Mouse (Mus musculus): ENCODE measurements around the gene Ccdc194. TPM values are rescaled to one million over a fixed set of nuclear protein-coding genes. Genes with fewer than 3 reads are reported as not detected.

Ccdc194 gene
- total and polyA plus RNA-seq, 2 experiments from 2014 or later: 0.27 TPM; not detected in 1

DNA sequence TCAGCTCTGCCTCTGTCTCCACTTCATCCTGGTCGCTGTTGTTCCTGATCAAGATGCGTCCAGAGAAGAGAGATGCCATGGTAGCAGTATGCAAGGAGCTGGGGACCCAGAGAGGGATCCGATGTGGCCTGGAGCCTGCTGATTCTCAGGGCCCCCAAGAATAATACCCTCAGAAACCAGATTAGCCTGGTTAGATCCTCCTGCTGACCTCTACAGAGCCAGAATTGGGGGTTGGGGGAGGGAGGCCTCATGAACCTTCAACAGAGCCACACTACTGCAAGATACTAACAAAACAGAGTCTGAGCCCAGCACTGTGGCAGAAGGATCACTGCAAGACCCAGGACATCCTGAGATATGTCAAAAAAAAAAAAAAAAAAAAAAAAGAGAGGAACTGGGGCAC is 41.0 kb upstream of the Ccdc194 start, which contains the start of gene Nxnl1:
TSS of gene Nxnl1 (minus strand) at position 101 of the 400 bp plus-strand sequence.
- no peak within 1 kb of the TSS for H3K9ac ChIP-seq (replicated peaks; ENCODE audit: low read length, poor library complexity, severe bottlenecking)
- no peak within 1 kb of the TSS for H3K27ac ChIP-seq (ENCODE audit: low read depth, low read length)
- H3K4me3 ChIP-seq (ENCODE audit: low read depth, low read length): no peak within 1 kb of the TSS
- no peaks in the 10 kb centered on the region for H3K9me3 ChIP-seq (ENCODE audit: low read length)
- WGBS: 51% methylated on average over 3 of the region's 3 CpGs
- TF ChIP-seq CTCF (IDR thresholded peaks at IDR 0.05): no peak
- H3K4me2 ChIP-seq (ENCODE audit: low read depth, low read length, poor library complexity, severe bottlenecking): no peak within 1 kb of the TSS
- ATAC-seq (ENCODE audit: low FRiP score) (no peak), DNase-seq (ENCODE audit: low spot score) (no peak)
- no peaks in the 10 kb centered on the region for H3K36me3 ChIP-seq (ENCODE audit: insufficient read depth, low read length)
- H3K27me3 ChIP-seq (ENCODE audit: insufficient read depth, low read length): peaks cover 16% of the 10 kb centered on the region
- 0 out of 2 replicates have a peak, but pooled peaks cover 5% of the 10 kb centered on the region for H3K4me1 ChIP-seq (ENCODE audit: insufficient read depth, low read length)

DNA sequence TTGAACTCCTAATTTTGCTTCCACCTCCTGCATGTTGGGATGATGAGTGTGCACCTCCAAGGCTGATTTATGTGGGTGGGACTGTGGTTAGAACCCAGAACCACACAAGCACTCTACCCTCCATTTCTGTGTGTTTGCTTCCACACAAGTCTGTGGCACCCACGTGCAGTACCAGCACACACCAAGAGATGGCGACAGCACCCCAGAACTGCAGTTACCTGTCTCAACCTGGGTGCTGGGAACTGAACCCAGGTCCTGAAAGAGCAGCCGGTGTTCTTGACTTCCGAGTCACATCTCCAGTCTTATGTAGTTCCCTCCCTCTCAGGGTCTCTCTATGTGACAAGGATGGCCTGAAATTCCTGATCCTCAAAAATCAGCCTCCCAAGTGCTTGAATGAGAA is 38.5 kb upstream of the Ccdc194 start:
- H3K27ac ChIP-seq (ENCODE audit: low read depth, low read length): no peak overlapping the region
- peaks cover 7% of the 10 kb centered on the region; the same call in 1 of the 2 replicates for H3K4me1 ChIP-seq (ENCODE audit: insufficient read depth, low read length)
- no peak overlapping the region for H3K9ac ChIP-seq (replicated peaks; ENCODE audit: low read length, poor library complexity, severe bottlenecking)
- no peak for DNase-seq (ENCODE audit: low spot score)
- TF ChIP-seq CTCF (IDR thresholded peaks at IDR 0.05): peak; percentile 51
- H3K4me2 ChIP-seq (ENCODE audit: low read depth, low read length, poor library complexity, severe bottlenecking): no peak overlapping the region
- no peak overlapping the region for H3K4me3 ChIP-seq (ENCODE audit: low read depth, low read length)
- H3K9me3 ChIP-seq (ENCODE audit: low read length): no peaks in the 10 kb centered on the region
- WGBS: 90% methylated on average over 4 of the region's 4 CpGs
- peaks cover 40% of the 10 kb centered on the region for H3K27me3 ChIP-seq (ENCODE audit: insufficient read depth, low read length)
- ATAC-seq (ENCODE audit: low FRiP score): no peak
- no peaks in the 10 kb centered on the region for H3K36me3 ChIP-seq (ENCODE audit: insufficient read depth, low read length)

DNA sequence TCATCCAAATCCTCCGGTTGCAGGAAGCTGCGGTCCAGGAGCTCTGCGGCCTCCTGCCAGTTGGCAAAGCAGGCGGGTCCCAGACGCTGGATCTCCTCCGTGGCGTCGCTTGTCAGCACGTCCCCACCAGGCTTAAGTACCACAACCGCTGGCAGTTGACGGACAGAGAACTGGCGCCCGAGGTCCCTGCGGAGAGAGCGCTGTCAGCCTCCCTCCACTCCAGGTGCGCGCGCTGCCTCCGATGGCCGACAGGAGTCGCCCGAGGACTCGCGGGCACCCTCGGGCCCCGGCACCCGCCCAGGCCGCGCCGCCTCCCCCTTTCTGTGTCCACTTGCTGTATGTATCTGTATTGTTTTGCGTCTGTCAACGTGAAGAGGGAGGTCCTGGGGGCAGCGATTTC is 37.2 kb upstream of the Ccdc194 start:
- H3K4me2 ChIP-seq (ENCODE audit: low read depth, low read length, poor library complexity, severe bottlenecking): peak overlapping the region; percentile 41
- H3K4me1 ChIP-seq (ENCODE audit: insufficient read depth, low read length): peaks cover 8% of the 10 kb centered on the region; the same call in 1 of the 2 replicates
- no peak overlapping the region; the same call in 1 of the 2 replicates for H3K9ac ChIP-seq (replicated peaks; ENCODE audit: low read length, poor library complexity, severe bottlenecking)
- H3K27ac ChIP-seq (ENCODE audit: low read depth, low read length): no peak overlapping the region
- TF ChIP-seq CTCF (IDR thresholded peaks at IDR 0.05): peak; percentile 77
- ATAC-seq (ENCODE audit: low FRiP score): peak; percentile 39; the same call in 1 of the 2 replicates
- under 1% methylated on average over 31 of the region's 33 CpGs for WGBS
- DNase-seq (ENCODE audit: low spot score): peak; percentile 33
- peaks cover 52% of the 10 kb centered on the region for H3K27me3 ChIP-seq (ENCODE audit: insufficient read depth, low read length)
- no peaks in the 10 kb centered on the region for H3K36me3 ChIP-seq (ENCODE audit: insufficient read depth, low read length)
- no peaks in the 10 kb centered on the region for H3K9me3 ChIP-seq (ENCODE audit: low read length)
- H3K4me3 ChIP-seq (ENCODE audit: low read depth, low read length): peak overlapping the region; percentile 28

DNA sequence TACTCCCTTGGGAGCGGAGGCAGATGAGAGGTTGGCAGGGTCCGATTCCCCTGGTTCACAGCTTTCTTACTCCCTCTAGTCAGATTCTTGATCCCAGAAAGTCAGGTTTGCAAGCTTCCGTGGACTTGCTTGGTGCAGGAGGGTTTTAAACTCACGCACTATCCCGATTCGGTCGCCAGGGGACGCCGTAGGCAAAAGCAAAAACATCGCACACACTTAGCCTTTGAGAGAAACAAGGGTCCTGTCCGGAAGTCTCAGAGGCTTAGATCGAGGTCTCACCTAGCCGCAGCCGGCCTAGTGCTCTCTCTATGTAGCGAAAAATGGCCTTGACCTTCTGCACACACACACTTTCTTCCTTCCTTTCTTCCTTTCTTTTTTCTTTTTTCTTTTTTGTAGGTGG is 35.9 kb upstream of the Ccdc194 start:
- no peak overlapping the region for H3K27ac ChIP-seq (ENCODE audit: low read depth, low read length)
- H3K4me2 ChIP-seq (ENCODE audit: low read depth, low read length, poor library complexity, severe bottlenecking): no peak overlapping the region
- no peaks in the 10 kb centered on the region for H3K36me3 ChIP-seq (ENCODE audit: insufficient read depth, low read length)
- H3K4me1 ChIP-seq (ENCODE audit: insufficient read depth, low read length): peaks cover 8% of the 10 kb centered on the region; the same call in 1 of the 2 replicates
- no peak overlapping the region for H3K9ac ChIP-seq (replicated peaks; ENCODE audit: low read length, poor library complexity, severe bottlenecking)
- no peak overlapping the region for H3K4me3 ChIP-seq (ENCODE audit: low read depth, low read length)
- no peak for ATAC-seq (ENCODE audit: low FRiP score)
- H3K27me3 ChIP-seq (ENCODE audit: insufficient read depth, low read length): peaks cover 61% of the 10 kb centered on the region
- peak; percentile 74 for DNase-seq (ENCODE audit: low spot score)
- peak; percentile 91 for TF ChIP-seq CTCF (IDR thresholded peaks at IDR 0.05)
- H3K9me3 ChIP-seq (ENCODE audit: low read length): no peaks in the 10 kb centered on the region
- WGBS: 4% methylated on average over 15 of the region's 15 CpGs

DNA sequence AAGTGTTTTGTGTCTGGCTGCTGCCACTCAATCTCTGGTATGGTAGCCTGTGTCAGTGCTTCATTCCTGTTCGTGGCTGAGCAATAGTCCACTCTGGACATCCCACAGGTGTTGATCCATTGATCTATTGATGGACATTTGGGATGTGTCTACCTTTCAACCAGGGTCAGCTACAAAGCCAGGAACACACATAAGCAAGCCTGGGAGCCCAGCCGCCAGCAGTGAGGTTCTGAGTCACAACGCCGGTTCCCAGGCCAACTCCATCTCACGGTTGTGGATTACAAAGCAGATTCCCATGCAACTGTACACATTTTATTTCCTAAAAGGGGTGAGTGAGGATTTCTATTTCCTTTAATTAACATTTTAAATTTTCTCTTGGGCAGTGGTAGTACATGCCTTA is 35.3 kb upstream of the Ccdc194 start:
- ATAC-seq (ENCODE audit: low FRiP score) (no peak), DNase-seq (ENCODE audit: low spot score) (no peak)
- no peak for TF ChIP-seq CTCF (IDR thresholded peaks at IDR 0.05)
- peaks cover 8% of the 10 kb centered on the region; the same call in 1 of the 2 replicates for H3K4me1 ChIP-seq (ENCODE audit: insufficient read depth, low read length)
- H3K36me3 ChIP-seq (ENCODE audit: insufficient read depth, low read length): no peaks in the 10 kb centered on the region
- H3K9ac ChIP-seq (replicated peaks; ENCODE audit: low read length, poor library complexity, severe bottlenecking): no peak overlapping the region
- no peak overlapping the region for H3K27ac ChIP-seq (ENCODE audit: low read depth, low read length)
- H3K9me3 ChIP-seq (ENCODE audit: low read length): no peaks in the 10 kb centered on the region
- H3K27me3 ChIP-seq (ENCODE audit: insufficient read depth, low read length): peaks cover 67% of the 10 kb centered on the region
- no peak overlapping the region for H3K4me2 ChIP-seq (ENCODE audit: low read depth, low read length, poor library complexity, severe bottlenecking)
- no peak overlapping the region for H3K4me3 ChIP-seq (ENCODE audit: low read depth, low read length)
- 89% methylated on average over 5 of the region's 5 CpGs for WGBS

DNA sequence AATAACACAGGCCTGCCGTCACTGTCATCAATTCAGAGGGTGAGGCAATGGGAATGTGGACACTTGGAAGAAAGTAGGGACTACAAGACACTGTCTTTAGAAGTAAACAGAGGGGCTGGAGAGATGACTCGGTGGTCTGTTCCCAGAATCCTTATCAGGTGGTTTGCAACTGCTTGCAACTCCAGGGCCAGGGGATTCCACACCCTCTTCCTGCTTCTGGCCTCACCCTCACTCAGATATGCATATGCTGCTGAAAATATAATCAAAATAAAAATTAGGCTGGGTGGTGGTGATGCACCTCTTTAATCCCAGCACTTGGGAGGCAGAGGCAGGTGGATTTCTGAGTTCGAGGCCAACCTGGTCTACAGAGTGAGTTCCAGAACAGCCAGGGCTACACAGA is 34.6 kb upstream of the Ccdc194 start:
- Histone ChIP-seq H3K4me2 (ENCODE audit: low read depth, low read length, poor library complexity, severe bottlenecking) (no peak overlapping the region), H3K9me3 (ENCODE audit: low read length) (no peaks in the 10 kb centered on the region), H3K36me3 (ENCODE audit: insufficient read depth, low read length) (no peaks in the 10 kb centered on the region), H3K9ac (replicated peaks; ENCODE audit: low read length, poor library complexity, severe bottlenecking) (no peak overlapping the region), H3K4me1 (ENCODE audit: insufficient read depth, low read length) (peaks cover 8% of the 10 kb centered on the region; the same call in 1 of the 2 replicates), H3K4me3 (ENCODE audit: low read depth, low read length) (no peak overlapping the region), H3K27ac (ENCODE audit: low read depth, low read length) (no peak overlapping the region), H3K27me3 (ENCODE audit: insufficient read depth, low read length) (peaks cover 70% of the 10 kb centered on the region)
- DNase-seq (ENCODE audit: low spot score): no peak
- no peak for TF ChIP-seq CTCF (IDR thresholded peaks at IDR 0.05)
- 78% methylated on average over 3 of the region's 3 CpGs for WGBS
- ATAC-seq (ENCODE audit: low FRiP score): no peak

All from midbrain, postnatal 0 days (tissue).